In genomic region chr13:108860737-108861136, GRCm38 (mm10) we compare ENCODE assay signal across 18 mouse cellular contexts.
DNase-seq lines count a peak whose midpoint lies in the region; ATAC-seq and TF ChIP-seq lines count a peak whose summit lies in the region.
"Had no signal": no experiment of that assay in that cellular context is flagged by ENCODE, and none has a peak within 500 bp of the region (broad histone marks: within the 10 kb centered on the region; RNA-seq: fewer than 3 reads in every experiment).

No protein-coding gene starts in this region.

- WGBS in hindbrain, embryonic 12.5 days = 61% methylated on average over 7 of the region's 7 CpGs

- peak overlapping the region; percentile 53; the same call in 1 of the 2 replicates for H3K27ac ChIP-seq in left cerebral cortex, adult 2 months
- H3K27ac ChIP-seq in hindbrain, embryonic 12.5 days = no peak overlapping the region
- H3K27ac ChIP-seq: forebrain, embryonic 15.5 days; hindbrain, embryonic 13.5 days had no signal

- H3K4me2 ChIP-seq in hindbrain, embryonic 12.5 days (replicated peaks) = no peak overlapping the region
- H3K4me2 ChIP-seq: forebrain, embryonic 15.5 days; hindbrain, embryonic 13.5 days had no signal

- H3K36me3 ChIP-seq in hindbrain, embryonic 12.5 days = no peaks in the 10 kb centered on the region
- H3K36me3 ChIP-seq: forebrain, embryonic 15.5 days; G1E; hindbrain, embryonic 13.5 days had no signal

- H3K4me3 ChIP-seq in left cerebral cortex, adult 2 months = no peak overlapping the region
- no peak overlapping the region for H3K4me3 ChIP-seq in hindbrain, embryonic 12.5 days
- H3K4me3 ChIP-seq: forebrain, embryonic 15.5 days; hindbrain, embryonic 13.5 days had no signal

- no peak for DNase-seq in frontal cortex, postnatal 36 days (ENCODE audit: low spot score in 2 of 2)
- DNase-seq in left cerebral cortex, adult 2 months (ENCODE audit: extremely low spot score in 1 of 2, low spot score in 2 of 2) = no peak
- no peak for DNase-seq in left cerebral cortex, postnatal 36 days (ENCODE audit: low spot score in 2 of 2)
- no peak for DNase-seq in right cerebral cortex, postnatal 36 days (ENCODE audit: low spot score in 2 of 2)
- DNase-seq: adrenal gland, adult 8-10 months; cerebellum, adult 18-20 months; cerebellum, postnatal 36 days; gastrocnemius, postnatal 36 days; kidney, adult 11 months; lung, postnatal 4 days had no signal

- ATAC-seq in frontal cortex, adult (ENCODE audit: low TSS enrichment) = peak; percentile 90
- 0 out of 2 replicates have a peak, but pooled peaks have one; percentile 12 for ATAC-seq in common myeloid progenitor, adult 5-6 weeks (replicated peaks; ENCODE audit: low read depth, poor library complexity, severe bottlenecking)
- ATAC-seq in hindbrain, embryonic 12.5 days (ENCODE audit: low FRiP score) = no peak
- ATAC-seq: activated CD4-positive, CD25-positive, alpha-beta regulatory T cell, adult 4 months; forebrain, embryonic 15.5 days had no signal

- H3K27me3 ChIP-seq in hindbrain, embryonic 12.5 days = no peaks in the 10 kb centered on the region
- H3K27me3 ChIP-seq: CH12.LX; forebrain, embryonic 15.5 days; hindbrain, embryonic 13.5 days had no signal

- H3K4me1 ChIP-seq in hindbrain, embryonic 12.5 days = no peaks in the 10 kb centered on the region
- H3K4me1 ChIP-seq: forebrain, embryonic 15.5 days; hindbrain, embryonic 13.5 days had no signal

- intact Hi-C loops in left cerebral cortex, adult 2 months (cut with DNase I) = no loop called here
- intact Hi-C loops in left cerebral cortex, postnatal 36 days (cut with DNase I) = no loop called here

- no peak for TF ChIP-seq CTCF in left cerebral cortex, adult 2 months (IDR thresholded peaks at IDR 0.05)

- H3K9me3 ChIP-seq in hindbrain, embryonic 12.5 days (replicated peaks) = no peaks in the 10 kb centered on the region
- H3K9me3 ChIP-seq: forebrain, embryonic 15.5 days; G1E; hindbrain, embryonic 13.5 days had no signal

- no peak overlapping the region for H3K9ac ChIP-seq in hindbrain, embryonic 12.5 days
- H3K9ac ChIP-seq: forebrain, embryonic 15.5 days; hindbrain, embryonic 13.5 days had no signal
